In the genomic region with DNA sequence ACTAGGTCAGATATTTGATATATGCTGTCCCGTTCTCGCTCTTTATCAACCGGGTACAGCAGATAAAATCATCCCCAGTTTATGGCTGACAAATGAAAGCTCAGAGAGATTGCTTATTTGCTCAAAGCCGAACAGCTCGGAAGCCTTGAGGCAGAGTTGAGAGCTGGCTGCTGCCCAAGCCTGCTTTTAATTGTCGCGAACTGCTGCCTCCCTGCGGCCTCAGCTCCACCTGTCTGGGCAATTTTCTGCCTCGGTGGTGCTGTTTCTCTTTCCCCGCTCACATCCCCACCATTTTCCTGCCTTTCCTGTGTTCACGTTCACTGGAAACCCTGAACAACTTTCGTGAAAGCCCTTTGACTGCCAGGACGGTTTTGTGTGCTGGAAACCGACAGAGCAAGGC, we compare ENCODE assay signal across 9 mouse cellular contexts. TPM values are rescaled to one million over a fixed set of nuclear protein-coding genes. Genes with fewer than 3 reads are reported as not detected.
DNase-seq lines count a peak whose midpoint lies in the region; ATAC-seq and TF ChIP-seq lines count a peak whose summit lies in the region.
"Had no signal": no experiment of that assay in that cellular context is flagged by ENCODE, and none has a peak within 500 bp of the region (broad histone marks: within the 10 kb centered on the region; RNA-seq: fewer than 3 reads in every experiment).

No protein-coding gene starts in this region.

- H3K27ac ChIP-seq in olfactory bulb, adult 2 months (ENCODE audit: insufficient read depth, low read depth, low read length), result peak overlapping the region; percentile 73

- H3K4me3 ChIP-seq in olfactory bulb, adult 2 months (ENCODE audit: insufficient read depth, low read depth, low read length), result no peak overlapping the region; the same call in 1 of the 2 replicates
- H3K4me3 ChIP-seq: erythroblast, embryonic 14.5 days had no signal

- peak; percentile 41; the same call in 1 of the 2 replicates for ATAC-seq in frontal cortex, adult (ENCODE audit: low TSS enrichment)

- peaks cover 27% of the 10 kb centered on the region for H3K4me1 ChIP-seq in olfactory bulb, adult 2 months (ENCODE audit: control insufficient read depth, insufficient read depth, low read length)

- no peak for DNase-seq in frontal cortex, postnatal 14 days (ENCODE audit: low spot score in 2 of 2)
- peak; percentile 51 for DNase-seq in urinary bladder, postnatal 25 days (ENCODE audit: low spot score)
- no peak for DNase-seq in urinary bladder, postnatal 4 days (ENCODE audit: low spot score in 2 of 2)
- DNase-seq in gastrocnemius, adult 18-20 months (ENCODE audit: low spot score), result peak; percentile 46
- DNase-seq in layer of hippocampus, postnatal 14 days (ENCODE audit: low spot score in 2 of 2), result peak; percentile 62 to 72
- DNase-seq in spleen, postnatal 36 days (ENCODE audit: low spot score in 2 of 2), result no peak

- no peak for TF ChIP-seq POLR2A in olfactory bulb, adult 2 months (IDR thresholded peaks at IDR 0.05; ENCODE audit: insufficient read depth, low read depth, low read length)

- 4% methylated on average over 14 of the region's 14 CpGs for WGBS in olfactory bulb, adult 2 months

- peak; percentile 32; the same call in 1 of the 2 replicates for TF ChIP-seq CTCF in olfactory bulb, adult 2 months (IDR thresholded peaks at IDR 0.05; ENCODE audit: insufficient read depth, low read depth, low read length)

RNA-seq across cellular contexts. Expression of gene Epb41l1, which starts 39.8 kb away (rescaled TPM):
- 1 to 10 TPM; 4.6 to 4.8 TPM for total RNA-seq in gastrocnemius, adult 18-20 months (2021)
- total RNA-seq in layer of hippocampus, postnatal 14 days (2021), result 100 to 1,000 TPM; 299 to 316 TPM
- 51.4 and 207 TPM in 2 replicates for polyA plus RNA-seq in olfactory bulb, adult 2 months (2012; ENCODE audit: insufficient read depth, insufficient read length, low replicate concordance, missing spikeins)

Comparison
In these comparisons a context has a peak if more than half of its experiments do, and no peak if none do; other contexts are left out.
1. DNase-seq: peak in urinary bladder, postnatal 25 days (single experiment), gastrocnemius, adult 18-20 months (single experiment) and layer of hippocampus, postnatal 14 days (2 of 2); none in frontal cortex, postnatal 14 days (0 of 2), urinary bladder, postnatal 4 days (0 of 2) and spleen, postnatal 36 days (0 of 2).
2. RNA of gene Epb41l1, which starts 39.8 kb away (total RNA-seq): 299 to 316 TPM in layer of hippocampus, postnatal 14 days; 4.6 to 4.8 TPM in gastrocnemius, adult 18-20 months; every median in the first group is over 10 times any median in the second.